Mouse (Mus musculus) T-helper 2 cell (primary cell): Measurements from ENCODE around the gene Kank4.

Experiments
- in situ Hi-C: fragments of 300-600 bp; cut with MboI, MseI; formaldehyde crosslinking; loops from one replicate; pipeline ENCODE4 v1.15.1; 2025; ENCODE audit warnings: high pct_unique_total_duplicates

Gene Kank4

DNA sequence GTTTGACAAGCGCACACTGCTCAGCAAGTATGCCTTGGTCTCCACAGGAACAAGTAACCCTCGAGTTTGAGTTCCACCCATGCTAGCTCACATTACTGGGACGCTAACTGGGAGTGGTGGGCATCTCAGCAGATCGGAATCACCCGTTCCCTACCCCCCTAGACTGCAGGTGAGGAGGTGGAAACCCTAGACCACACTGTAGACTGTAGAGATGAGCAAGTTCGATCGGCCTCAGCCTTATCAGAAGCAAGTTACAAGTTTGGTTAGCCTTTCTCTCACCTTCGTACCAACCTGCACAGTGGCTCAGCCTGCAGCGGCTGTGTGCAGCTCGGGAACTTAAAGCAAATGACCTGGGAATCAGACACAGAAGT, 98.8 kb downstream of the Kank4 start:
- in situ Hi-C loops, result loop anchor here (10.0 kb wide), 1 partner anchor 466 kb away; no protein-coding TSS in a partner anchor

- in situ Hi-C loops, result loop anchor here (10.0 kb wide), 1 partner anchor 467 kb away; no protein-coding TSS in a partner anchor
Measured at GRCm38 (mm10) chr4:98717735-98718546, 99.4 kb downstream of the Kank4 start.

GRCm38 (mm10) chr4:98710891-98711290, 106.4 kb downstream of the Kank4 start:
- in situ Hi-C loops, result loop anchor here (10.0 kb wide), 1 partner anchor 474 kb away; no protein-coding TSS in a partner anchor
